Mouse (Mus musculus): ENCODE measurements around the gene Wdr62.
"Not testable (repeated sequence)": the region's sequence is repeated elsewhere in the genome, so short reads cannot be mapped to it uniquely, and the experiment has no call there.

Wdr62 gene

GRCm38 (mm10) chr7:30205383-30205782, 74.8 kb downstream of the Wdr62 start:
- DNase-seq (ENCODE audit: low spot score): peak; percentile 66

- no peak for DNase-seq (ENCODE audit: low spot score)
These were observed 75.8 kb downstream of the Wdr62 start for GRCm38 (mm10) chr7:30204380-30204779.

GRCm38 (mm10) chr7:30202895-30203690, 77.1 kb downstream of the Wdr62 start:
- DNase-seq (ENCODE audit: low spot score): no peak

- not testable (repeated sequence) for DNase-seq (ENCODE audit: low spot score)
These were observed 79.6 kb downstream of the Wdr62 start for GRCm38 (mm10) chr7:30200661-30201060.

DNA sequence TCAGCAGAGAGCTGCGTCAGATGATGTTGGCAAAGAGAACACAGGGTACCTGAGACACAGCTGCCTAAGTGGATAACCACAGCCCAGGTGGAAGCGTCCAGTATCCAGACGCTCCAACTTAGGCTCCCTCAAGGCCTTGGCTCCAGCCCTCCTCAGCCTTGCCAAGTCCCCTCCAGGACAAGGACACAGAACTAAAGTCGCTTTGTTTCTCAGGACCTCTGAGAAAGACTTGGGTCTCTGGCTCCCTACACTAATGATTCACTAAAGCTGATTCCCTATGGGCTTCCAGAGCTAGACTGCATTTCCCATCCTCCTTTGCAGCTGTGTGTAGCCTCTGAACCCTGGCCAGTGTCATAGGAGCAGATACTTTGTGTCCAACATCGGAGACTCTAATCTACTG, 80.0 kb downstream of the Wdr62 start:
- DNase-seq (ENCODE audit: low spot score): no peak

- no peak for DNase-seq (ENCODE audit: low spot score)
These were observed 80.6 kb downstream of the Wdr62 start for GRCm38 (mm10) chr7:30199498-30200139.

DNA sequence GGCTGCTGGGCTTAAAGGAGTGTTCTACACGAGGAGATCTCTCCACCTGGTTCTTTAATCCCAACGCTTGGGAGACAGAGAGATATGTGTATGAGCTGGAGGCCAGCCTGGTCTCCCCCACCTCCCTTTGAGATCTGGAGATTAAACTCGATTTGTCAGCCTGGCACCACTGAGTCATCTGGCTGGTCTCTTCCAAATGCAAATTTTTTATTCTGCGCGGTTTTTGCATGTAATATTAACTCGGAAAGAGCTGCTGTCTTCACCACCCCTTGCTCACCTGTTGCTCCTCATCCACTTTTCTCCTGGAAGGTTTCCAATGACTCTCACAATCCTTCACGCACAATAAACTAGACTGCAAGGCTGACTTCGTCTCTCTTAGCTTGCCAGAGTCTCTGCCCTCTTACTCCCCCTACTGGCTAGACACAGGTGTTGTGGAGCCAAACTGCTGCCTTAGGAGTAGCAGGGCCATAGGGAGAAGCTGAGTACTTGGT, 81.7 kb downstream of the Wdr62 start, which contains the start of gene Capns1:
Capns1 (minus strand) TSS at position 331 of the 491 bp plus-strand sequence.
- DNase-seq (ENCODE audit: low spot score): no peak

DNA sequence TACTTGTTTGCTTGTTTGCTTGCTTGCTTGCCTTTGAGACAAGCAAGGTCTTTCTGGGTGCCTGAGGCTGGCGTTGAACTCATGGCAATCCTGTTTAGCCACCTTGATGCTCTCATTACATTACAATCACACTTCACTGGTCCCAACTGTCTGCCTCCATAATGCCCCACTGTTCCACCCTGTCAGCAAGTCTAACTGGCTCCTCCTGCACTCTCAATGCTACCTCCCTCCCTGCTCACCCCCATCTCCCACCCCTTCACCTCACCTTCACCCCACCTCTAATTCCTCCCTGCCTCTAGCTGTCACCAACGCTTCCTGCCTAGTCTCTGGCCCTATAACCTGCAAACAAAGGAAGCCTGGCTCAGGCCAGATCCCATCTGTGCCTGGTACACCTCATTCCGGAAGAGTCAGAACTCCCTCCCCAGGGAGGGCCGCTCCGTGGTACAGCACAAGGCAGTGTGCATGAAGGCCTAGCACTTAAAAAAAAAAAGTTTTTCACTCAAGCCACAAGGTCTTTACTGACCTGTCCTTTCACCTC, 82.6 kb downstream of the Wdr62 start:
- no peak for DNase-seq (ENCODE audit: low spot score)

GRCm38 (mm10) chr7:30196171-30196570, 84.0 kb downstream of the Wdr62 start:
- DNase-seq (ENCODE audit: low spot score): no peak

GRCm38 (mm10) chr7:30195461-30195860, 84.8 kb downstream of the Wdr62 start:
- DNase-seq (ENCODE audit: low spot score): no peak

GRCm38 (mm10) chr7:30194884-30195283, 85.3 kb downstream of the Wdr62 start:
- DNase-seq (ENCODE audit: low spot score): peak; percentile 86

DNA sequence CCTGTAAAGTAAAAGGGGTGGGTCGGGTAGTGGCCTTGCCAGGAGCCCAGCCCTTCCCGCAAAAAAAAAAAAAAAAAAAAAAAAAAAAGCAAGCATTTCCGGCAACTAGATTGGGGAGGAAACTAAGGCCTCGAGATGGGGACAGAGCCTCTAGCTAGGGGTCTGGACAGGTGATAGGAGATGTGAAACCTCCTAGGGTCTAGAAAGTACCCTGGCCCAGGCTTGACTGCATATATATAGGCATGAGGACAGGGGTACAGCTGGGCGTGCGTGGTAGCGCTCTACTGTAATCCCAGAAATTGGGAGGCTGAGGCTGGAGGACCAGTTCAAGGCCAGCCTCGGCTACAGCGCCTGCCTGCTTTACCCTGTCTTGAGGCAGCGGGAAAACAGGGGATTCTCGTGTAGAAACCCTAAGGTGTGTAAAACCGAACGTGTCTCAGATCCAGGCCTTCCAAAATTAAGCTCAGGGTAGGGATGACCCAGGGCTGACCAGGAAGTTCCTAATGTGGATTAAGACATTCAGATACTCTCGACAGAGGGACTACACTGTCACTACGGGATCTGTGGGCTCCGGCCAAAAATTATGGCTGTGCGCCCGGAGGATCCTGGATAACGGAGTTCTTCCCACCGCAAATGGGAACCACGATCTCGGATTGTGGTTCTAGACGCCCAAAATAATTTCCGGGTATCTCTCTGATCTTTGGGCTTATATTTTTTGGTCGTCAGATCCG, 86.0 kb downstream of the Wdr62 start:
- no peak for DNase-seq (ENCODE audit: low spot score)

DNA sequence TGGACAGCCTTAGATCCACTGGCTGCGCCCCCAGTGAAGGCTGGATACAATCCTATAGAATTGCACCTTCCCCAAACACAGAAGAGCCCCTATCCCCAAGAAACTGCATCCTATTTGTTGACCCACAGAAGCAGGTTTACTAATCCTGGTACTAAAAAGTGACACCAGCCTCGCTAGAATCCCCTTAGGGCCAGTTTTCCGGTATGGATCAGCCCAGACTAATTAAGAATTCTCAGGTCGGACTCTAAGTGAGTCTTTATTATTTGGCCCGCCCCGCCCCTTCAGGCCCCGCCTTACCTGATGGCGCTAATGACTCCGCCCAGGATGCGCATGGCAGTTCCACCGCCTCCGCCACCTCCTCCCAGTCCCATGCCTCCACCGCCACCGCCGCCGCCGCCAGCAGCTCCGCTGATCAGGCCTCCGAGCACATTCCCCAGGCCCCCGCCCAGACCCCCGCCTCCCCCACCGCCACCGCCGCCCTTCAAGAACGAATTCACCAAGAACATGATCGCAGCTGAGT, 86.6 kb downstream of the Wdr62 start:
- DNase-seq (ENCODE audit: low spot score): peak; percentile 51

DNA sequence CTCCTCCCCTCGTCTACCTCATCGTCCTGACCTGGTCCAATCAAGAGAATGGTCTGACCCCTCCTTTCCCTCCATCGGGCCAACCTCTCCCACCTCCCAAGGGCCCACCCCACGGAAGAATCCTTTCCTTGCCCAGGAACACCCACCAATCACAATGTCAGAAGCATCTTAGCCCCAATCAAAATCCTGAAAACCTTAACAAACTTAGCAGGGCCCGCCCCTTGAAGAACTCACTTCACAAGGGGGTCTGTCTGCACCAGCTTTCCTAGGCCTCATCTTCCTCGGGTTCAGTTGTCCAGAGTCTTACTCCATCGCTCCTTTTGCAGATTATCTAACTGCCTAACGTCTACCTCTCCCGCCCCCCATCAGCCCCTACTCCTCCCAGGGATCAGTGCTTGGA, 87.2 kb downstream of the Wdr62 start:
- DNase-seq (ENCODE audit: low spot score): no peak

GRCm38 (mm10) chr7:30192088-30192487, 88.1 kb downstream of the Wdr62 start:
- no peak for DNase-seq (ENCODE audit: low spot score)
